Mouse (Mus musculus) forebrain, embryonic 15.5 days (tissue): ENCODE measurements around the gene Mreg. TPM values are rescaled to one million over a fixed set of nuclear protein-coding genes. Genes with fewer than 3 reads are reported as not detected.
A peak's percentile ranks its signal among the peaks of the same experiment; 100 is the strongest.

Experiments
- ATAC-seq: fragments of 200-750 bp; cut with Nextera tagmentation; replicated peaks from 2 replicates; pipeline ENCODE4 v1.8.0; 2017; ENCODE audit warnings: mild to moderate bottlenecking, moderate TSS enrichment, moderate library complexity
- H3K27ac ChIP-seq: fragments of 300-500 bp; sonication (generic); replicated peaks from 2 replicates; pipeline ENCODE4 v1.5.1; 2015; ENCODE audit warnings: mild to moderate bottlenecking, inconsistent platforms
- H3K27me3 ChIP-seq: fragments of 300-500 bp; sonication (generic); 2 replicates; pipeline ENCODE4 v1.6.1; 2015; ENCODE audit warnings: inconsistent platforms
- H3K36me3 ChIP-seq: fragments of 300-500 bp; sonication (generic); 2 replicates; pipeline ENCODE4 v1.6.1; 2015; ENCODE audit warnings: mild to moderate bottlenecking, inconsistent platforms
- H3K4me1 ChIP-seq: fragments of 300-500 bp; sonication (generic); 2 replicates; pipeline ENCODE4 v1.6.1; 2015; ENCODE audit warnings: inconsistent platforms
- H3K4me2 ChIP-seq: fragments of 300-500 bp; sonication (generic); replicated peaks from 2 replicates; pipeline ENCODE4 v1.6.1; 2015; ENCODE audit warnings: mild to moderate bottlenecking, inconsistent platforms
- H3K4me3 ChIP-seq: fragments of 300-500 bp; sonication (generic); 2 replicates; pipeline ENCODE4 v1.5.1; 2015; ENCODE audit warnings: mild to moderate bottlenecking, inconsistent platforms
- H3K9ac ChIP-seq: fragments of 300-500 bp; sonication (generic); replicated peaks from 2 replicates; pipeline ENCODE4 v1.6.1; 2015; ENCODE audit warnings: mild to moderate bottlenecking, inconsistent platforms
- H3K9me3 ChIP-seq: fragments of 300-500 bp; sonication (generic); 2 replicates; pipeline ENCODE4 v1.6.1; 2016; ENCODE audit warnings: inconsistent platforms
- WGBS: fragments of 180-500 bp; shearing (Covaris S2); methylation state at CpG from one replicate; pipeline ENCODE4 v1.1.7; 2015; ENCODE audit warnings: mixed read lengths; 5-methylcytosine and 5-hydroxymethylcytosine counted together
- polyA plus RNA-seq: library from polyadenylated mRNA; unstranded; fragments of >200 nt; fragmentation: Nextera tagmentation; extraction: Ambion mirVana; gene quantifications from 2 replicates; pipeline ENCODE4 v1.2.1, GENCODE M21; 2015

Mreg gene
- polyA plus RNA-seq, 1 experiment from 2014 or later, result 0.94 TPM

DNA sequence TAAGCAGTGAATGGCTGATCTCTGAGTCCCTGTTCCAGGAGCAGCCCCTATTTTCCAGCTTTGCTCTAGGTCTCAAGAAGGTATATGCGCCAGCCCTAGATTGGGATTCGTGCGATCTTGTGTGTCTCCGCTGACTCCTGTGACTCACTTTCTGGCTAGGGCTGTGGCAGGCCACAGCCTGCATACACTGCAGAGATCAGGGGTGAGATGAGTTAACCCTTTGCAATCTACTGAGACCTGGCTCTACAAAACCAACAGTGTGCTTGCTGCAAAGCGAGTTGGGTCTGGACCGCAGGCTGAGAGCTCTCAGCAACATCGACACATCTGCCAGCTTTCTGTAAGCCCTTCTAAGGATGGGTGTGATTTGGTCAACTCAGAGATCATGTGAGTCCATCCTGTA is 9.4 kb downstream of the Mreg start:
- Histone ChIP-seq H3K4me1 (peaks cover 7% of the 10 kb centered on the region; the same call in 1 of the 2 replicates), H3K27ac (no peak overlapping the region), H3K27me3 (no peaks in the 10 kb centered on the region), H3K4me3 (no peak overlapping the region), H3K4me2 (no peak overlapping the region), H3K9me3 (no peaks in the 10 kb centered on the region), H3K36me3 (no peaks in the 10 kb centered on the region), H3K9ac (no peak overlapping the region)
- no peak for ATAC-seq
- 94% methylated on average over 7 of the region's 7 CpGs for WGBS

DNA sequence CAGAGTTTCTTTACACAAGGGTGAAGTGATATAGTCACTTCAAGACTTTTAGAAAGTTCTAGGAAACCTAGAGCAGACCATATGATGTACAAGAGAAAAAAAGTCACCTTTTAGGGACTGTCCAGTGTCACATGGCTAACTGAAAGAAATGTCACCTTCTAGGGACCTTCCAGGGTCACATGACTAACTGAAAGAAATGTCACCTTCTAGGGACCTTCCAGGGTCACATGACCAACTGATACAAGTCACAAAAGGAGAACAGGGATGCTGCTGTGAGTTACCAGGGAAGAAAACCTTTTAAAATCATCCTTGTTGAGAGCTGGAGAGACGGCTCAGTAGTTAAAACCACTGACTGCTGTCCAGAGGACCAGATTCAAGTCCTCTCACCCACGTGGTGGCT is 10.0 kb downstream of the Mreg start:
- Histone ChIP-seq H3K27me3 (no peaks in the 10 kb centered on the region), H3K27ac (no peak overlapping the region), H3K36me3 (no peaks in the 10 kb centered on the region), H3K4me2 (no peak overlapping the region), H3K4me3 (no peak overlapping the region), H3K9ac (no peak overlapping the region), H3K4me1 (peaks cover 7% of the 10 kb centered on the region; the same call in 1 of the 2 replicates), H3K9me3 (no peaks in the 10 kb centered on the region)
- WGBS, result 77% methylated on average over 2 of the region's 2 CpGs
- ATAC-seq, result no peak

DNA sequence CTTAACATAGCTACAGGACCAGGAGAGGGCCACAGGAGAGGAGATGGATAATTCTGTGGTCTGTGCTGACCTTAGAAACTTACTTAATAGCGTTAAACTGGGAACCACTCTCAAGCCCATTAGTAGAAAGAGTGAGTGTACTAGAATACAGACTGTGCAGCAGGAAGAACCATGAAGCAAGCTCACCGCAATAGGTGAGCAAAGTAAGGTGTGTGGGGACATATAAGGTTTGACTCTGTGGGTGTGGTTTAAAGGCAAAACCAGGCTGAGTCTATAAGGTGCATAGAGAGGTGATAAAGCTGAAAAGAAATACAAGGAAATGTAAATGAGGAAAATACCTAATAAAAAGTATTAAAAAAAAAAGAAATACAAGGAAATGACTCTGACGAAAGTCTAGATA is 11.0 kb downstream of the Mreg start:
- Histone ChIP-seq H3K9ac (no peak overlapping the region), H3K27ac (no peak overlapping the region), H3K36me3 (no peaks in the 10 kb centered on the region), H3K27me3 (no peaks in the 10 kb centered on the region), H3K9me3 (no peaks in the 10 kb centered on the region), H3K4me1 (peaks cover 7% of the 10 kb centered on the region; the same call in 1 of the 2 replicates), H3K4me3 (no peak overlapping the region), H3K4me2 (no peak overlapping the region)
- 92% methylated on average over 3 of the region's 3 CpGs for WGBS
- ATAC-seq, result no peak

DNA sequence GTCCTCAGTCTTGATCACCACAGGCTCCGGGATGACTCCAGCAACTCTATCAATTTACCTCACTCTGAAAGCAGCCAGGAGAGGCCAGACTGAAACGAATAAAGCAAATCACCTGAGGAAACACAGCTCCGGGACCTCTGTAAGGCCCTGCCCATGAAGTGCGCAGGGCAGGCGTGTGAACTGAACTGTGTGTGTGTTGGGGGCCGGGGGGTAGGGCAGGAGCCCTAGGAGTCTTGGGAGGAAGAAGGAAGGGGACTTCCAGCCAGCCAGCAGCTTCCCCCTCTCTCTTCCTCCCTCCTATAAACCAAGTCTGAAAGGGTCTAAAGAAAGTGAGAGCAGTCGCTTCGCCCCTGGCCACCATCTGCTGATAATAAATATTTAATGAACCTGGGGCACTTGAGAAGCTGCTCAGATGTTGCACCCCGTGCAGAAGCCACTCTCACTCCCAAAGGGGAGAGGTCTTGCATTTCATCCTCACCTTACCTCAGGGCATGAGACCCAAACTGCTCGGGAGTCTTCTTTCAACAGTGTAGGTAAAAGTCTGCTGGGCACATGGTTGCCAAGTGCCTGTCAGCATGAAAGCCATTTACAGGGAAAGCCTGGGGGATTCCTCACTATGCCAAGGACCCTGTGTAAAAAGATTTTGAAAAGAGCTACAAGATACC is 13.8 kb downstream of the Mreg start:
- H3K4me3 ChIP-seq, result no peak overlapping the region
- no peak overlapping the region for H3K4me2 ChIP-seq
- ATAC-seq, result peak; percentile 29; the same call in 1 of the 2 replicates
- WGBS, result 67% methylated on average over 10 of the region's 10 CpGs
- H3K9me3 ChIP-seq, result no peaks in the 10 kb centered on the region
- H3K4me1 ChIP-seq, result peaks cover 7% of the 10 kb centered on the region; the same call in 1 of the 2 replicates
- H3K9ac ChIP-seq, result no peak overlapping the region
- no peak overlapping the region for H3K27ac ChIP-seq
- no peaks in the 10 kb centered on the region for H3K27me3 ChIP-seq
- H3K36me3 ChIP-seq, result no peaks in the 10 kb centered on the region

DNA sequence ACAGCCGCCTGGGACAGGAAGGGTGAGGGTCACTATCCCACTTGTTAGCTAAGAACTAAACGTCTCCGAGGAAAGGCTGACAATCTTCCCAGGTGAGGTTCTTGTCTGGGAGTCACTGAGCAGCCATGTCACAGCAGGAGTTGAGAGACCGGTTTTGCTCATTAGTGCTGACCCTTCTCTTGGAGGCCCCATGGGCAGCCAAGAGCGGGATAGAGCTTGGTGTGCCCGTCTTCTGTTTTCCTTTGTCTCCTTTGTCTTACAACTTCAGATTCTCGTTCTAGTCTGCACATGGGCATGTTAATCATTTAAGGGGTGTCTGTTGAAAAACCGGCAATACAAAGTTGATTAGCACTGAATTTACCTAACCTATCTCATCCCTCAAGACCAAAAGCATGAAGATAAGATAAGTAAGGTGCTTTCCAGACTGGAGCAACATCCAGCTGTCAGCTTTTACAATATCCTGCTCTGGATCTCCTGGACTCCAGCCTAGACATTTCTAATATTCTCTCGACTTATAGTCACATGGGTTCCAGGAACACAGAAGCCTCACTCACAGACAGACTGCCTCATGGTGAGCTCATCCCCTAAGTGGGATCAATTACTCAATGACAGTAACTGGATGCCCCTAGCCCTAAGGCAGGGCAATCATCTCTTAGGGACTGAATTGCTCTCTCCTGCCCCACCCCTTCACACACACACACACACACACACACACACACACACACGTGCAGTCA is 15.3 kb downstream of the Mreg start:
- Histone ChIP-seq H3K4me2 (no peak overlapping the region), H3K9me3 (no peaks in the 10 kb centered on the region), H3K9ac (no peak overlapping the region), H3K36me3 (no peaks in the 10 kb centered on the region), H3K4me1 (peaks cover 7% of the 10 kb centered on the region; the same call in 1 of the 2 replicates), H3K4me3 (no peak overlapping the region), H3K27ac (no peak overlapping the region), H3K27me3 (no peaks in the 10 kb centered on the region)
- WGBS, result 75% methylated on average over 10 of the region's 10 CpGs
- ATAC-seq, result no peak

DNA sequence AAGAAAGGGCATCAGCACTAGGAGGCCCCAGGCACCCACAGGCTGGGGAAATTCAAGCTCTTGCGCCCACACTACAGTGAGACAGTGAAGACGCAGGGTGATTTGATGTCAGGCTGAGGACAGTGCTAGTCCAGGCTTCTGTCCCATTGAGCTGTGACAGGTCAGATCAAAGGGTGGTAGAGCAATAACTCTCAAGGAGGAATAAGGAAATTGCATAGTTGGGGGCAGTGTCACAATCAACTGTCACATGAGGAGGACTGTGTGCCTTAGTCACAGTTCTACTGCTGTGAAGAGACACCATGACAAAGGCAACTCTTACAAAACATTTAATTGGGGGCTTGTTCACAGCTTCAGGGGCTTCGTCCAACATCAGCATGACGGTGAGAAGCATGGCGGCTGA is 16.0 kb downstream of the Mreg start:
- no peak for ATAC-seq
- H3K27ac ChIP-seq, result no peak overlapping the region
- H3K9me3 ChIP-seq, result no peaks in the 10 kb centered on the region
- no peaks in the 10 kb centered on the region for H3K27me3 ChIP-seq
- no peak overlapping the region for H3K4me2 ChIP-seq
- H3K9ac ChIP-seq, result no peak overlapping the region
- H3K4me1 ChIP-seq, result peaks cover 7% of the 10 kb centered on the region; the same call in 1 of the 2 replicates
- no peaks in the 10 kb centered on the region for H3K36me3 ChIP-seq
- 81% methylated on average over 5 of the region's 5 CpGs for WGBS
- no peak overlapping the region for H3K4me3 ChIP-seq

DNA sequence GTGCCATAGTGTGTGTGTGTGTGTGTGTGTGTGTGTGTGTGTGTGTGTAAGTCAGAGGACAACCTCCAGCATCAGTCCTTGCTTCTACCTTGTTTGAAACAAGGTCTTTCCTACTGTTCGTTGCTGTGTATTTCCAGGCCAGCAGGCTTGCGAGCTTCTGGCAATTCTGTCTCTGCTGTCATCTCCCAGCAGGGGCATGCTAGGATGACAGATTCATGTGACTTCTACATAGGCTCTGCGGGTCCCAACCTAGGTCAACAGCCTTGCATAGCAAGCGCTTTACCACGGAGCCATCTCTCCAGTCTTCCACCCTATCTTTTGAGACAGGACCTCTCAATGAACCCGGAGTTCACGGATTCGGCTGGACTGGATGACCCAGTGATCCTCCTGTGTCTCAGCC is 20.7 kb downstream of the Mreg start:
- 95% methylated on average over 8 of the region's 8 CpGs for WGBS

DNA sequence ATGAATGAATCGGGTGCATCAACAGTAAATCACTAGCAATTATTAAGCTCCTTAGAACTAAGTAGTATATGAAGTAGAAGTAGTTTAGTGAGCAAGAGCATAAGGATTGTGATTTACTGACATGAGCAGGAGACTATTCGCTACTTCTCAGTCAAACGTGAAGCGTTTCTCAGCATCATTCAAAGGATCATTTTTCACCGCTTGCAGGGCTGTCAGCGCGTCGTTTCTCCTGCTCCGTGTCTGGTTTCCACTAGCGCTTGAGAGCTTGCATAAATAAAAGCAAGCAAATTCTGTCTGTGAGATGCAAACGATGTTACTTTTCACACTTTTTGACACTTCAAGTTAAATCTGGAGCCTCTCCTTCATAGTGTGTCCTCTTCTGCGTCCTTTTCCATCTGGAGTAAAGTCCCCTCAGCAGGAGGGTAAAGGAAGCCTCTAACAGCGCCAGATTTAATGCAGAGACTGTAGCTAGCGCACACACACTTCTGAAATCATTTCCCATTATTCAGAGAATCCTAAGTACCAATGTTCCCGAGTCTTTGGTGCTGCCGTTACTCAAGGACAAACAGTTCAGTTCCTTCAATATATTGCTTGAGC is 23.9 kb downstream of the Mreg start:
- 52% methylated on average over 16 of the region's 16 CpGs for WGBS
- ATAC-seq, result no peak
- Histone ChIP-seq H3K9ac (no peak overlapping the region), H3K36me3 (no peaks in the 10 kb centered on the region), H3K27ac (peak overlapping the region; percentile 2; the same call in 1 of the 2 replicates), H3K27me3 (no peaks in the 10 kb centered on the region), H3K9me3 (no peaks in the 10 kb centered on the region), H3K4me1 (0 out of 2 replicates have a peak, but pooled peaks cover 7% of the 10 kb centered on the region), H3K4me2 (no peak overlapping the region), H3K4me3 (no peak overlapping the region)

More for the DNA sequence above, 20.7 kb downstream of the Mreg start:
- no peak overlapping the region for H3K4me2 ChIP-seq
- H3K4me3 ChIP-seq, result no peak overlapping the region
- 0 out of 2 replicates have a peak, but pooled peaks cover 7% of the 10 kb centered on the region for H3K4me1 ChIP-seq
- no peak for ATAC-seq
- no peaks in the 10 kb centered on the region for H3K36me3 ChIP-seq
- no peaks in the 10 kb centered on the region for H3K9me3 ChIP-seq
- H3K27me3 ChIP-seq, result no peaks in the 10 kb centered on the region
- no peak overlapping the region for H3K9ac ChIP-seq
- H3K27ac ChIP-seq, result no peak overlapping the region

DNA sequence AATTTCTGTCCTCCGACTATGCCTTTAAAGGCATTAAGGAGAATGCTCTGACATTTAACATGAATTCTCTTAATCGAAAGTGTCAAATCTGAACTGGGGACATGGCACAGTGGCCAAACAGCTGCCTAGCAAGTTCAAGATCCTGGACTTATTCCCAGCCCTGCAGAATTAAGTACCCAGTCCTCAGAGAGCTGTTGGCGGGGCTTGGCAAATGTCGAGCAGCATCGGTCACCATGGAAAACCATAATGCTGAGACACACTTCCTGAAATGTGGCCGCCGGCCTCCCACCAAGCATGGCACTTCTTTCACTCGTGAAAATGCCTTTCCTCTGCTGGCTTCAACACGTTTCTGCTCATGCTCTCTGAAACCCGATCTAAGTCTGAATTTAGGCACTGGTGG is 24.6 kb downstream of the Mreg start:
- no peak overlapping the region for H3K9ac ChIP-seq
- no peak overlapping the region for H3K27ac ChIP-seq
- no peak overlapping the region for H3K4me3 ChIP-seq
- ATAC-seq, result no peak
- H3K27me3 ChIP-seq, result no peaks in the 10 kb centered on the region
- H3K4me2 ChIP-seq, result no peak overlapping the region
- no peaks in the 10 kb centered on the region for H3K9me3 ChIP-seq
- WGBS, result 65% methylated on average over 10 of the region's 10 CpGs
- H3K4me1 ChIP-seq, result peaks cover 13% of the 10 kb centered on the region; the same call in 1 of the 2 replicates
- no peaks in the 10 kb centered on the region for H3K36me3 ChIP-seq

DNA sequence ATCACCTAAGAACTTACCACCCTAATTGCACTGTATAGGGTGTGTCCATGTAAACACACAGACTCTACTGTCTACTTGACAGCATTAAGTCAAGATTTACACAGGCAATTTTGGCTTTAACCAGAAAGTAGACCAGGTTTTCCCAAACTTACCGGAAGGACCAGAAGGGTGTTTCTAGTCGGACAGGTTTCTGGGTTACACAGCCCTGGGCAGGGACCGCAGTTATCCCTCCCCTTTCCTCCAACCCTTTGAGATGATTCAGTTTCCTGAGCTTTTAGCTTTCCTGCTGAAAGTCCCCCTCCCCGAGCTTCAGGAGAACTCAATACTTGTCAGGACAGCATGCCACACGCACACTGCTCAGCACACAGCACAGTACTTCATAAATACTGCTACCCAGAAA is 26.0 kb downstream of the Mreg start:
- Histone ChIP-seq H3K4me1 (peaks cover 13% of the 10 kb centered on the region; the same call in 1 of the 2 replicates), H3K4me3 (no peak overlapping the region), H3K9ac (no peak overlapping the region), H3K27ac (no peak overlapping the region), H3K36me3 (no peaks in the 10 kb centered on the region), H3K9me3 (no peaks in the 10 kb centered on the region), H3K27me3 (no peaks in the 10 kb centered on the region), H3K4me2 (no peak overlapping the region)
- 83% methylated on average over 5 of the region's 5 CpGs for whole genome bisulfite sequencing
- no peak for ATAC-seq

DNA sequence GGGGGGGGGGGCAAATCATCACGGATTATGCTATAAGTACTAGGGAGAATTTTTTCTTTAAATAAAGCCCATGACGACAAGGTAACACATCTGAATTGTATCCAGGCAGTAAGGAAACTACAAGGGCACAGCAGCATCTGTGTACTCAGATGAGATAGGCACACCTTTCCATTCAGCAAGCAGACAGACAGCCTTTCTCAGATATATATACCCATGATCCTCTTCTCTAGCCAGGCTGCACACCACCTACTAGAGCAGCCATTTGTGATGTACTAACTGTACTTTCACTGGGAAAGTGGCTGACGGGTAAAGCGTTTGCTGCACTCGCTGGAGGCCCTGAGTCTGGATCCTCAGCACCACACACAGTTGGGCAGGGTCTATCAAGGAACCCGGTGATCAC is 28.6 kb downstream of the Mreg start:
- Histone ChIP-seq H3K27ac (no peak overlapping the region), H3K4me1 (peaks cover 13% of the 10 kb centered on the region; the same call in 1 of the 2 replicates), H3K36me3 (no peaks in the 10 kb centered on the region), H3K9me3 (no peaks in the 10 kb centered on the region), H3K4me3 (no peak overlapping the region), H3K9ac (no peak overlapping the region), H3K4me2 (peak overlapping the region; percentile 26), H3K27me3 (no peaks in the 10 kb centered on the region)
- WGBS, result 53% methylated on average over 6 of the region's 6 CpGs
- peak; percentile 27; the same call in 1 of the 2 replicates for ATAC-seq

DNA sequence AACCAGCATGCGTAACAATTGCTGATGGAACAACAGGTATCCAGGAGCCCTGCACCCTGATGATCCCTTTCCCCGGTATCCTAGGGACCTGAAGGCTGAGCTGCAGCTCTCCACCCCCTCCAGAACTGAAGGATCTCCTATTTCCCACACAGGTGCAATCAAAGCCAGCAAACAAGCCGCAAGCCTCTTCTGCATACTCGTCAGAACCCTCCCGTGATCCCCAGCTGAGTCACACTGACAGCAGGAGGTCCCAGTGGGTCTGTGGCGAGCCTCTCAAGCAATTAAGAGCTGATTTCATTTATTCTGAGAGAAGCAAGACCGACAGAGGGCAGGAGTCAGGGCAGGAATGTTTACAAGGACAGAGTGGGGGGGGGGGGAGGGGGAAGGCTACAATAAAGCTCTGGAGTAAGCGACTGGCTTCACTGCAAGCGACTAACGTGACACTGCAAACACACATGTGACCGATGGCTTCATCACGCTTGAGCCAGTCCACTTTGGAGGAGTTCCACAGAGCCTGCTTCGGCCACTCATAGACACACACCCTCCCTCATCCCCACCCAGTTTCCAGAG is 29.1 kb downstream of the Mreg start:
- Histone ChIP-seq H3K9ac (no peak overlapping the region), H3K4me3 (no peak overlapping the region), H3K27me3 (no peaks in the 10 kb centered on the region), H3K4me2 (peak overlapping the region; percentile 26), H3K27ac (no peak overlapping the region), H3K9me3 (no peaks in the 10 kb centered on the region), H3K4me1 (peaks cover 8% of the 10 kb centered on the region; the same call in 1 of the 2 replicates), H3K36me3 (no peaks in the 10 kb centered on the region)
- peak; percentile 33; the same call in 1 of the 2 replicates for ATAC-seq
- WGBS, result 7% methylated on average over 13 of the region's 13 CpGs
